Mouse (Mus musculus): ENCODE measurements at regions not wholly inside any gene's neighbourhood (a gene's known extent, or its start where the extent isn't known, plus 50 kb on each side); places are given as distances from the start of the nearest gene placed in this dataset.

- DNase-seq (ENCODE audit: low read depth, low spot score), result no peak
- H3K36me3 ChIP-seq (ENCODE audit: control insufficient read depth, insufficient read depth, low read length, poor library complexity, severe bottlenecking), result no peaks in the 10 kb centered on the region
- H3K27me3 ChIP-seq (ENCODE audit: control insufficient read depth, insufficient read depth, low read length, poor library complexity, severe bottlenecking), result no peaks in the 10 kb centered on the region
These were observed 135.1 kb upstream of the Frg1 start for GRCm38 (mm10) chr8:41551925-41552414.

DNA sequence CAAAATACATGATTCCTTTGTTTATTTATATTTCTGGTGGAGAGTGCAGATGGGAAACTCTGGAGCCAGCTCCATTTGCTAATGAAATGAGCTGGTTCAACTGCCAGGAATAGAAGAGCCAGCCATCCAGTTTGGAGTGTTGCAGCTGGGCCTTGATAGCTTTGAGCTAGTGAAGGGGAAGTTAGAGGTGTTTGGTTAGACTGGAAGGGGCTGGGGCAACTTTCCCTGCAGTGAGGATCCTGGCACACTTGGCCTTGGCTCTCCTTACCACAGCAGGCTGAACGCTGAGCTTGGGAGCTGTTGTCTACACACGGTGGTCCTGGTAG, 133.2 kb upstream of the Frg1 start:
- Histone ChIP-seq H3K36me3 (ENCODE audit: control insufficient read depth, insufficient read depth, low read length, poor library complexity, severe bottlenecking) (no peaks in the 10 kb centered on the region), H3K27me3 (ENCODE audit: control insufficient read depth, insufficient read depth, low read length, poor library complexity, severe bottlenecking) (no peaks in the 10 kb centered on the region)
- no peak for DNase-seq (ENCODE audit: low read depth, low spot score)

GRCm38 (mm10) chr8:41549220-41550094, 132.6 kb upstream of the Frg1 start:
- H3K36me3 ChIP-seq (ENCODE audit: control insufficient read depth, insufficient read depth, low read length, poor library complexity, severe bottlenecking), result no peaks in the 10 kb centered on the region

GRCm38 (mm10) chr8:41547730-41548368, 131.0 kb upstream of the Frg1 start:
- no peak for DNase-seq (ENCODE audit: low read depth, low spot score)
- no peaks in the 10 kb centered on the region for H3K27me3 ChIP-seq (ENCODE audit: control insufficient read depth, insufficient read depth, low read length, poor library complexity, severe bottlenecking)

More at GRCm38 (mm10) chr8:41549220-41550094, 132.6 kb upstream of the Frg1 start:
- no peak for DNase-seq (ENCODE audit: low read depth, low spot score)
- H3K27me3 ChIP-seq (ENCODE audit: control insufficient read depth, insufficient read depth, low read length, poor library complexity, severe bottlenecking), result no peaks in the 10 kb centered on the region

GRCm38 (mm10) chr8:41532212-41532611, 115.3 kb upstream of the Frg1 start:
- Histone ChIP-seq H3K36me3 (ENCODE audit: control insufficient read depth, insufficient read depth, low read length, poor library complexity, severe bottlenecking) (no peaks in the 10 kb centered on the region), H3K27me3 (ENCODE audit: control insufficient read depth, insufficient read depth, low read length, poor library complexity, severe bottlenecking) (no peaks in the 10 kb centered on the region)
- no peak for DNase-seq (ENCODE audit: low read depth, low spot score)

More at GRCm38 (mm10) chr8:41547730-41548368, 131.0 kb upstream of the Frg1 start:
- no peaks in the 10 kb centered on the region for H3K36me3 ChIP-seq (ENCODE audit: control insufficient read depth, insufficient read depth, low read length, poor library complexity, severe bottlenecking)

GRCm38 (mm10) chr8:41529581-41529980, 112.7 kb upstream of the Frg1 start:
- Histone ChIP-seq H3K27me3 (ENCODE audit: control insufficient read depth, insufficient read depth, low read length, poor library complexity, severe bottlenecking) (no peaks in the 10 kb centered on the region), H3K36me3 (ENCODE audit: control insufficient read depth, insufficient read depth, low read length, poor library complexity, severe bottlenecking) (no peaks in the 10 kb centered on the region)
- no peak for DNase-seq (ENCODE audit: low read depth, low spot score)

GRCm38 (mm10) chr8:41526283-41526682, 109.4 kb upstream of the Frg1 start:
- no peaks in the 10 kb centered on the region for H3K36me3 ChIP-seq (ENCODE audit: control insufficient read depth, insufficient read depth, low read length, poor library complexity, severe bottlenecking)
- H3K27me3 ChIP-seq (ENCODE audit: control insufficient read depth, insufficient read depth, low read length, poor library complexity, severe bottlenecking), result no peaks in the 10 kb centered on the region
- no peak for DNase-seq (ENCODE audit: low read depth, low spot score)

DNA sequence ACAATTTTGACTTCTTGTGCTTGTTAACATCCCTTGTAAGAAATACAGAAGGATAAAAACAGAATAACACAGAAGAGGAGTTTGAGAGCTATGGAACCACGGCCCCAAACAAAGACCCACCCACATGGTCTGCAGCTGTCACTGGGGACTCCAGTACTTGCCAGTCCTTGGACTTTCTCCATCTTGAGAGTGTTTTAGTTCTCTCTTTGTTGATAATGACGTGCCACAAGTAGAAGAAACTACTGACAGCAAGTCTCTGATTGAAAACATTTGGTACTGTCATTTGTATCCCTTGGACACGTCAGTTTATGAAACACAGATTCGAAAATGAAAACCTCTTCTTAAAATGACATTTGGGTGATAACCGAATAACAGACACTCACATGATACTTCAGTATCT, 68.3 kb upstream of the Frg1 start:
- H3K36me3 ChIP-seq (ENCODE audit: control insufficient read depth, insufficient read depth, low read length, poor library complexity, severe bottlenecking), result no peaks in the 10 kb centered on the region
- no peak for DNase-seq (ENCODE audit: low read depth, low spot score)

GRCm38 (mm10) chr8:41483297-41483696, 66.4 kb upstream of the Frg1 start:
- Histone ChIP-seq H3K27me3 (ENCODE audit: control insufficient read depth, insufficient read depth, low read length, poor library complexity, severe bottlenecking) (no peaks in the 10 kb centered on the region), H3K36me3 (ENCODE audit: control insufficient read depth, insufficient read depth, low read length, poor library complexity, severe bottlenecking) (no peaks in the 10 kb centered on the region)
- DNase-seq (ENCODE audit: low read depth, low spot score), result no peak

More for the DNA sequence above, 68.3 kb upstream of the Frg1 start:
- no peaks in the 10 kb centered on the region for H3K27me3 ChIP-seq (ENCODE audit: control insufficient read depth, insufficient read depth, low read length, poor library complexity, severe bottlenecking)

- Histone ChIP-seq H3K36me3 (ENCODE audit: control insufficient read depth, insufficient read depth, low read length, poor library complexity, severe bottlenecking) (no peaks in the 10 kb centered on the region), H3K27me3 (ENCODE audit: control insufficient read depth, insufficient read depth, low read length, poor library complexity, severe bottlenecking) (no peaks in the 10 kb centered on the region)
- DNase-seq (ENCODE audit: low read depth, low spot score), result no peak
These were observed 56.3 kb upstream of the Frg1 start for GRCm38 (mm10) chr8:41472992-41473699.

DNA sequence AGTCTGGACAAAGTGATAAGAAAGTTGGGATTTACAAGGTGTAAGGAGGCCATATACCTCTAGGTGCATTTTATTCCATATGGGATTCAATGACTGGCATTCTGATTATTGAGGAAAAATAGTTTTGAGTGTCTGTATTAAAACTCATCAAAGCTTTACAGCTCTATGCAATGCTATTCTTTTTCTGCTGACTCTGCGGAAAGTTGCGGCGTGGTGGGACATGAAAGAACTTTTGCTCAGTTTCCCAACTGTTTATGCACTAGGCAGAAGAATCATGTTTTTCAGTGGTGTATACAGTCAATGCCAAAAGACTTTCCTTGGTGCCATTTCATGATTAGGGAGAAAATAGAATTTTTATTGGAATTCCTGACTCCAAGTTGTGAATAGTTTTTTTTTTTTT, 55.4 kb upstream of the Frg1 start:
- Histone ChIP-seq H3K27me3 (ENCODE audit: control insufficient read depth, insufficient read depth, low read length, poor library complexity, severe bottlenecking) (no peaks in the 10 kb centered on the region), H3K36me3 (ENCODE audit: control insufficient read depth, insufficient read depth, low read length, poor library complexity, severe bottlenecking) (no peaks in the 10 kb centered on the region)
- no peak for DNase-seq (ENCODE audit: low read depth, low spot score)

Measured in splenic B cell, adult 2 months (primary cell).